21 mouse cellular contexts compared by ENCODE assay signal in genomic region chr14:32903203-32903602, GRCm38 (mm10). TPM values are rescaled to one million over a fixed set of nuclear protein-coding genes. Genes with fewer than 3 reads are reported as not detected.
DNase-seq lines count a peak whose midpoint lies in the region; ATAC-seq lines count a peak whose summit lies in the region.
"Had no signal": no experiment of that assay in that cellular context is flagged by ENCODE, and none has a peak within 500 bp of the region (broad histone marks: within the 10 kb centered on the region; RNA-seq: fewer than 3 reads in every experiment).

No protein-coding gene starts in this region.

- 15% methylated on average over 3 of the region's 3 CpGs for WGBS in heart, embryonic 13.5 days
- 51% methylated on average over 3 of the region's 3 CpGs for WGBS in liver, embryonic 11.5 days
- WGBS in liver, embryonic 15.5 days (ENCODE audit: insufficient replicate concordance), result 46% methylated on average over 3 of the region's 3 CpGs

- intact Hi-C loops in left cerebral cortex, postnatal 4 days (cut with DNase I), result no loop called here

- 0 out of 2 replicates have a peak overlapping the region, but pooled peaks have one; percentile 12 for H3K27ac ChIP-seq in heart, embryonic 13.5 days (replicated peaks)
- H3K27ac ChIP-seq in liver, embryonic 11.5 days (ENCODE audit: low read depth, low read length), result peak overlapping the region; percentile 68; the same call in 1 of the 2 replicates
- peak overlapping the region; percentile 65 for H3K27ac ChIP-seq in liver, embryonic 15.5 days (replicated peaks)
- H3K27ac ChIP-seq: embryonic facial prominence, embryonic 10.5 days; forebrain, embryonic 15.5 days; hindbrain, embryonic 15.5 days had no signal

- H3K4me1 ChIP-seq in heart, embryonic 13.5 days, result peaks cover 27% of the 10 kb centered on the region
- no peaks in the 10 kb centered on the region for H3K4me1 ChIP-seq in liver, embryonic 11.5 days (replicated peaks; ENCODE audit: control insufficient read depth, insufficient read depth, low read length)
- H3K4me1 ChIP-seq in liver, embryonic 15.5 days (replicated peaks), result 0 out of 2 replicates have a peak, but pooled peaks cover 2% of the 10 kb centered on the region
- H3K4me1 ChIP-seq: embryonic facial prominence, embryonic 10.5 days had no signal

- no peak for DNase-seq in heart, adult 18-20 months
- no peak for DNase-seq in liver, embryonic 11.5 days (ENCODE audit: low spot score)
- no peak for DNase-seq in left cerebral cortex, postnatal 4 days
- DNase-seq in thymus, postnatal 25 days, result no peak
- no peak for DNase-seq in cerebellum, adult 11-12 months
- DNase-seq: adrenal gland, postnatal 14 days; cerebellum, adult 18-20 months; cerebellum, adult 9-11 months; cerebellum, postnatal 36 days; gastrocnemius, postnatal 10 days; heart, postnatal 36 days had no signal

- H3K36me3 ChIP-seq in heart, embryonic 13.5 days, result peaks cover 4% of the 10 kb centered on the region; the same call in 1 of the 2 replicates
- H3K36me3 ChIP-seq in liver, embryonic 11.5 days (ENCODE audit: control insufficient read depth, insufficient read depth, low read length), result no peaks in the 10 kb centered on the region
- H3K36me3 ChIP-seq in liver, embryonic 15.5 days (replicated peaks), result no peaks in the 10 kb centered on the region
- H3K36me3 ChIP-seq: embryonic facial prominence, embryonic 10.5 days; forebrain, embryonic 15.5 days; heart, embryonic 12.5 days; hindbrain, embryonic 15.5 days had no signal

- no peaks in the 10 kb centered on the region for H3K27me3 ChIP-seq in heart, embryonic 13.5 days (replicated peaks)
- H3K27me3 ChIP-seq in liver, embryonic 11.5 days (replicated peaks; ENCODE audit: control insufficient read depth, insufficient read depth, low read length), result no peaks in the 10 kb centered on the region
- no peaks in the 10 kb centered on the region for H3K27me3 ChIP-seq in liver, embryonic 15.5 days
- H3K27me3 ChIP-seq: CH12.LX; forebrain, embryonic 15.5 days; heart, embryonic 12.5 days; hindbrain, embryonic 15.5 days had no signal

- H3K9ac ChIP-seq in heart, embryonic 13.5 days, result no peak overlapping the region
- H3K9ac ChIP-seq in liver, embryonic 11.5 days (ENCODE audit: low read depth, low read length), result no peak overlapping the region
- H3K9ac ChIP-seq in liver, embryonic 15.5 days, result no peak overlapping the region
- H3K9ac ChIP-seq: forebrain, embryonic 15.5 days; heart, embryonic 12.5 days; hindbrain, embryonic 15.5 days had no signal

- H3K9me3 ChIP-seq in heart, embryonic 13.5 days, result no peaks in the 10 kb centered on the region
- H3K9me3 ChIP-seq in liver, embryonic 11.5 days (ENCODE audit: control insufficient read depth, low read length), result no peaks in the 10 kb centered on the region
- H3K9me3 ChIP-seq in liver, embryonic 15.5 days (replicated peaks), result no peaks in the 10 kb centered on the region
- H3K9me3 ChIP-seq: embryonic facial prominence, embryonic 10.5 days; forebrain, embryonic 15.5 days; heart, embryonic 12.5 days; hindbrain, embryonic 15.5 days had no signal

- no peak overlapping the region for H3K4me3 ChIP-seq in heart, embryonic 13.5 days
- H3K4me3 ChIP-seq in liver, embryonic 11.5 days (ENCODE audit: low read depth, low read length), result no peak overlapping the region
- H3K4me3 ChIP-seq in liver, embryonic 15.5 days (replicated peaks), result no peak overlapping the region
- H3K4me3 ChIP-seq: embryonic facial prominence, embryonic 10.5 days; forebrain, embryonic 15.5 days; heart, embryonic 12.5 days; hindbrain, embryonic 15.5 days had no signal

- H3K4me2 ChIP-seq in heart, embryonic 13.5 days, result no peak overlapping the region
- no peak overlapping the region for H3K4me2 ChIP-seq in liver, embryonic 11.5 days
- H3K4me2 ChIP-seq in liver, embryonic 15.5 days, result no peak overlapping the region
- H3K4me2 ChIP-seq: forebrain, embryonic 15.5 days; heart, embryonic 12.5 days; hindbrain, embryonic 15.5 days had no signal

- no peak for ATAC-seq in heart, embryonic 13.5 days (ENCODE audit: extremely low read depth, insufficient number of reproducible peaks, low FRiP score, low TSS enrichment)
- peak; percentile 47; the same call in 1 of the 2 replicates for ATAC-seq in liver, embryonic 11.5 days (replicated peaks; ENCODE audit: low FRiP score)
- ATAC-seq in liver, embryonic 15.5 days (ENCODE audit: insufficient read depth), result peak; percentile 60
- ATAC-seq: activated CD4-positive, CD25-positive, alpha-beta regulatory T cell, adult 4 months; forebrain, embryonic 15.5 days; Patski had no signal

RNA-seq across cellular contexts. Expression of gene Vstm4, which starts 46.6 kb away (rescaled TPM):
- 15.8 and 16.1 TPM in 2 replicates for polyA plus RNA-seq in heart, embryonic 13.5 days (2015; fragmentation: Nextera tagmentation; extraction: Ambion mirVana)
- 1 to 10 TPM; 8.4 to 8.7 TPM for total RNA-seq in heart, adult 18-20 months (2021)
- polyA plus RNA-seq in liver, embryonic 11.5 days (2014; fragmentation: Nextera tagmentation; extraction: Ambion mirVana), result 4.8 and 5.5 TPM in 2 replicates
- polyA plus RNA-seq in liver, embryonic 15.5 days (2015; fragmentation: Nextera tagmentation; extraction: Ambion mirVana), result 4.7 and 6.1 TPM in 2 replicates
- 1 to 10 TPM; 4.5 to 5.0 TPM for total RNA-seq in left cerebral cortex, postnatal 4 days (2021)
- total RNA-seq: CH12.LX had no signal
- polyA plus RNA-seq: C2C12, Patski had no signal

Comparison
In these comparisons a context has a peak if more than half of its experiments do, and no peak if none do; other contexts are left out.
1. H3K27ac ChIP-seq: peak in every context shown above with its lines; median percentile 68 in liver, embryonic 11.5 days; 65 in liver, embryonic 15.5 days; 12 in heart, embryonic 13.5 days.